Mouse (Mus musculus) midbrain, embryonic 13.5 days (tissue): ENCODE measurements around the gene Fam3b. TPM values are rescaled to one million over a fixed set of nuclear protein-coding genes. Genes with fewer than 3 reads are reported as not detected.

ENCODE experiments used
- ATAC-seq: fragments of 200-750 bp; cut with Nextera tagmentation; 2 replicates; pipeline ENCODE4 v1.8.0; 2017; ENCODE audit warnings: mild to moderate bottlenecking, moderate TSS enrichment, moderate library complexity
- H3K27ac ChIP-seq: fragments of 300-500 bp; sonication (generic); 2 replicates; pipeline ENCODE4 v1.5.1; 2015; ENCODE audit warnings: inconsistent platforms, mild to moderate bottlenecking, moderate library complexity
- H3K27me3 ChIP-seq: fragments of 300-500 bp; sonication (generic); 2 replicates; pipeline ENCODE4 v1.6.1; 2015; ENCODE audit warnings: mild to moderate bottlenecking, inconsistent platforms
- H3K36me3 ChIP-seq: fragments of 300-500 bp; sonication (generic); 2 replicates; pipeline ENCODE4 v1.6.1; 2015; ENCODE audit warnings: mild to moderate bottlenecking, inconsistent platforms
- H3K4me1 ChIP-seq: fragments of 300-500 bp; sonication (generic); replicated peaks from 2 replicates; pipeline ENCODE4 v1.6.1; 2015; ENCODE audit warnings: inconsistent platforms
- H3K4me2 ChIP-seq: fragments of 300-500 bp; sonication (generic); replicated peaks from 2 replicates; pipeline ENCODE4 v1.6.1; 2015; ENCODE audit warnings: moderate library complexity, mild to moderate bottlenecking, inconsistent platforms
- H3K4me3 ChIP-seq: fragments of 300-500 bp; sonication (generic); replicated peaks from 2 replicates; pipeline ENCODE4 v1.5.1; 2015; ENCODE audit warnings: mild to moderate bottlenecking, inconsistent platforms
- H3K9ac ChIP-seq: fragments of 300-500 bp; sonication (generic); replicated peaks from 2 replicates; pipeline ENCODE4 v1.6.1; 2015; ENCODE audit warnings: mild to moderate bottlenecking, inconsistent platforms
- H3K9me3 ChIP-seq: fragments of 300-500 bp; sonication (generic); 2 replicates; pipeline ENCODE4 v1.6.1; 2016; ENCODE audit warnings: mild to moderate bottlenecking, inconsistent platforms
- WGBS: fragments of 180-500 bp; shearing (Covaris S2); methylation state at CpG from one replicate; pipeline ENCODE4 v1.1.7; 2015; 5-methylcytosine and 5-hydroxymethylcytosine counted together
- polyA plus RNA-seq: library from polyadenylated mRNA; unstranded; fragments of >200 nt; fragmentation: Nextera tagmentation; extraction: Ambion mirVana; gene quantifications from 2 replicates; pipeline ENCODE4 v1.2.1, GENCODE M21; 2015

Gene Fam3b
- polyA plus RNA-seq, 1 experiment from 2014 or later, result not detected

DNA sequence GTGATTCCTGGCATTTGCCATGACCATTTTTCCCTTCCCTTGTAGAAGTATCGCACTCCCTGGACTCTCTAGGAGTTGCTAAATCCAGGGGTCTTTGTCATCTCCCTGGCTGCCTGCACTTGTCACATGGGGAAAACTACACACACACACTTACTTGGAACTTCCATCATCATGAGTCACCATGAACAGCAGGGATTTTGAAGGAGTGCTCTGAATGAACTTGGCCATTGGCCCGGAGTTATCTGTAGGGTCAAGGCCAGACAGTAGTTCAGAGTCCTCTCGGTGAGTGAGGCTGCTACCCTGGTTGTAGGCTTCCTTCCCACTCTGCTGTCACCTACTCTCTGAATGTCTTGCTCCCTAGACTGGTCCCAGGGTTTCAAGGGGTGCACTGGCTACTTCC is 39.0 kb downstream of the Fam3b start:
- Histone ChIP-seq H3K9me3 (no peaks in the 10 kb centered on the region), H3K4me1 (no peaks in the 10 kb centered on the region)
- WGBS, result 92% methylated on average over 3 of the region's 3 CpGs

DNA sequence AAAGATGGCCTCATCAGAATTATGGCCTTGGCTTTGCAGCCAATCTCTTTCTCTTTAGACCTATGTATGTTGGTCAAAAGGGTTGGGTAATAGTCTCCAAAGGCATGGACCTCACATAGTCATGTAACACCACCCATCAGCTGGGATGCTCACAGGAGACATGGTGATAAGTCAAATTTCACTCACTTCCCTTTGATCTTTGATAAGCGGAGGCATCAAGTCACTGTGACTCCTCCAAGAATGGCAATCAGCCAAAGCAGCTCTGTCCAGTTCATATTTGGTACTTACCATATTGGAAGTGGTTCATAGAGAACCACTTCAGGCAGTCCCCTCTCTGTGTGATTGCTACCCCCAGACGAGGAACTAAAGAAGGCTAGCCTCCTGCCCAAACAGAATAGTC is 39.9 kb downstream of the Fam3b start:
- no peaks in the 10 kb centered on the region for H3K36me3 ChIP-seq
- H3K9me3 ChIP-seq, result no peaks in the 10 kb centered on the region
- no peaks in the 10 kb centered on the region for H3K4me1 ChIP-seq
- no peaks in the 10 kb centered on the region for H3K27me3 ChIP-seq
- no peak for ATAC-seq
- H3K9ac ChIP-seq, result no peak overlapping the region
- WGBS, result 91% methylated on average over 2 of the region's 2 CpGs
- no peak overlapping the region for H3K27ac ChIP-seq
- no peak overlapping the region for H3K4me3 ChIP-seq
- no peak overlapping the region for H3K4me2 ChIP-seq

More for the DNA sequence above, 39.0 kb downstream of the Fam3b start:
- no peak for ATAC-seq
- H3K27me3 ChIP-seq, result no peaks in the 10 kb centered on the region
- no peaks in the 10 kb centered on the region for H3K36me3 ChIP-seq
- H3K9ac ChIP-seq, result no peak overlapping the region
- no peak overlapping the region for H3K4me2 ChIP-seq
- no peak overlapping the region for H3K27ac ChIP-seq
- H3K4me3 ChIP-seq, result no peak overlapping the region

DNA sequence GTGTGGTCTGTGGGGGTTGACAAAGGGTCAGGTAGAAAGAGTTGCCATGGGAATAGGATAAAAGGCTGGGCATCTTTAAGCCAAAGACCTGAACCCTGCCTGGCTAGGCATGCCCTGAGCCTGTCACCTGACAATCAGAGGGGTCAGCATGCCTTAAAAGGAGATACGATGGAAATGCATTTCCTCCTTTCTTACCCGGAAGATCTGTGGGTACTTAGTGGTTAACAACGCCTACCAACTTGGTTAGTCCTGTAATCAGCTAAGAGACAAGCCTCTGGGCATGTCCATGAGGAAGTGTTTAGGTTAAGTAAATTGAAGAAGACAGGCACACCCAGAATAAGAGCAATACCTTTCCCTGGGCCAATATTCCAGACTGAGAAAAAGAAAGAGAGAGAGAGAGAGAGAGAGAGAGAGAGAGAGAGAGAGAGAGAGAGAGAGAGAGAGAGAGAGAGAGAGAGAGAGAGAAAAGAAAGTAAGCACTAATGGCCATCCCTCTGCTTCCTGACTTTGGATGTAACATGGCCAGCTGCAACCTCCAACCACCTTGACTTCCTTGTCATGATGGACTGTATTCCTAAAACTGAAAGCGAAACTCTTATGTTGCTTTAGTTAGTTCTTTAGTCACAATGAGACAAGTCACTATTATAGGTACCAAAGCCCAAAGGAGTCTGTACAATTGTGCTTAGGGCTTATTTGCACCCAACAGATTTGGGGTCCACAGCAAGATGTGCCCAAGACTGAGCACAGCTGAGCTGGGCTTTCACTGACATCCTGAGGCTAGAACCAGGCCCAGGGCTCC is 46.4 kb downstream of the Fam3b start:
- no peak overlapping the region for H3K9ac ChIP-seq

DNA sequence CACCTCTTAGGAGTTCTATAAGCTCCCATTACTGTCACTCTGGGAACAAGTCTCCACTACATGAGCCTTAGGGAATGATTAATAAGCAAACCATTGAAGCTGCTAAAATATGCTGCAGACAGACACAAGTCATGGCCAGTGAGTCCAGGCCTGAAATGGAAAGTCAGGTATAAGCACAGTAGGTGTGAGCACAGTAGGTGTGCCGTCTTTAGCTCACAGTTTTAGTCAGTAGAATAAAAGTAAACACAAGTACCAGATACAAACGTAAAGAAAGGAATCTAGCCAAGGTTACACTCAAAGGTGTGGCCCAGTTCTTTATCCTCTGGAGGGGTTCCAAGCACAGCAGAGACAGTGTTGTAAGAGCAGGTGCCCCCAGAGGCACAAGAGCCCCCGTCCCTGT is 47.1 kb downstream of the Fam3b start:
- H3K9me3 ChIP-seq, result no peaks in the 10 kb centered on the region
- H3K9ac ChIP-seq, result no peak overlapping the region
- H3K4me3 ChIP-seq, result no peak overlapping the region
- no peaks in the 10 kb centered on the region for H3K36me3 ChIP-seq
- WGBS, result 85% methylated on average over 3 of the region's 3 CpGs
- H3K27me3 ChIP-seq, result no peaks in the 10 kb centered on the region
- peaks cover 3% of the 10 kb centered on the region; the same call in 1 of the 2 replicates for H3K4me1 ChIP-seq
- no peak overlapping the region for H3K4me2 ChIP-seq
- no peak overlapping the region for H3K27ac ChIP-seq
- no peak for ATAC-seq

More for the DNA sequence above, 46.4 kb downstream of the Fam3b start:
- H3K27ac ChIP-seq, result no peak overlapping the region
- H3K36me3 ChIP-seq, result no peaks in the 10 kb centered on the region
- ATAC-seq, result no peak
- no peaks in the 10 kb centered on the region for H3K27me3 ChIP-seq
- WGBS, result 73% methylated on average over 4 of the region's 4 CpGs
- H3K9me3 ChIP-seq, result no peaks in the 10 kb centered on the region
- no peak overlapping the region for H3K4me3 ChIP-seq
- no peak overlapping the region for H3K4me2 ChIP-seq
- H3K4me1 ChIP-seq, result no peaks in the 10 kb centered on the region

DNA sequence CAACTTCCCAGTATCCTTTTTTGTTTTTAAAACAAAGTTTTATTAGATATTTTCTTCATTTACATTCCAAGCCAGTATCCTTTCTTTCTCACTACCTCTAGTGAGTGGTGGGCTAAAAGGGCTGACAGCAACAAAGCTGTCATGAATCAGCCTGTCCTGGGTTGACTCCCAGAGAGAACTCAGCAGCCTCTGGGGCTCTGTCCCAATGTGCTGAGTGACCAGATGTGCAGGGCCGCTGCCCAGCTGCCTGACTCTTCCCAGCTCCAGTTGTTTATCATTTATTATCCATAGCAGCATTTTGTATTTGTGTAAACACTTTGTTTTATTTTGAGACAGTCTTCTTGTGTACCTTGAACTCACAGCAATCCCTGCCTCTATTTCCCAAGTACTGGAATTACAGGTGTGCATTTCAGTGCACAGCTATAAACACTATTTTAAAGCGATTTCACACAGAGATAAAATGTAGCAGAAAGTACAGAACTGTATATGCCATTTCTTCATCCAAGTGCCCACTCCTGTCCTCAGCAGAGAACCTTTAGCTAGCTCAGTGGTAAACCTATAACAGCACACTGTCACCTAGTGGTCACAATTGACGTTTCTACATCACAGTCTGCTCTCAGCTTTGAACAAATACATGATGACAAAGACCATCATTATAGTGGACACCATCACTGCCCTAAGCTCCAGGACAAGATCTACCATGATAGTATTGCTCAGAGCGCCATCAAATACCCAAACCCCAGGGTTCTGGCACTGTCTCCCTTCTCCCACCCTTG is 48.2 kb downstream of the Fam3b start:
- H3K9me3 ChIP-seq, result no peaks in the 10 kb centered on the region
- 57% methylated on average over 4 of the region's 4 CpGs for WGBS
- peaks cover 6% of the 10 kb centered on the region; the same call in 1 of the 2 replicates for H3K4me1 ChIP-seq
- H3K4me3 ChIP-seq, result no peak overlapping the region
- no peaks in the 10 kb centered on the region for H3K36me3 ChIP-seq
- H3K9ac ChIP-seq, result no peak overlapping the region
- H3K27ac ChIP-seq, result no peak overlapping the region
- H3K4me2 ChIP-seq, result no peak overlapping the region
- no peaks in the 10 kb centered on the region for H3K27me3 ChIP-seq
- ATAC-seq, result no peak

DNA sequence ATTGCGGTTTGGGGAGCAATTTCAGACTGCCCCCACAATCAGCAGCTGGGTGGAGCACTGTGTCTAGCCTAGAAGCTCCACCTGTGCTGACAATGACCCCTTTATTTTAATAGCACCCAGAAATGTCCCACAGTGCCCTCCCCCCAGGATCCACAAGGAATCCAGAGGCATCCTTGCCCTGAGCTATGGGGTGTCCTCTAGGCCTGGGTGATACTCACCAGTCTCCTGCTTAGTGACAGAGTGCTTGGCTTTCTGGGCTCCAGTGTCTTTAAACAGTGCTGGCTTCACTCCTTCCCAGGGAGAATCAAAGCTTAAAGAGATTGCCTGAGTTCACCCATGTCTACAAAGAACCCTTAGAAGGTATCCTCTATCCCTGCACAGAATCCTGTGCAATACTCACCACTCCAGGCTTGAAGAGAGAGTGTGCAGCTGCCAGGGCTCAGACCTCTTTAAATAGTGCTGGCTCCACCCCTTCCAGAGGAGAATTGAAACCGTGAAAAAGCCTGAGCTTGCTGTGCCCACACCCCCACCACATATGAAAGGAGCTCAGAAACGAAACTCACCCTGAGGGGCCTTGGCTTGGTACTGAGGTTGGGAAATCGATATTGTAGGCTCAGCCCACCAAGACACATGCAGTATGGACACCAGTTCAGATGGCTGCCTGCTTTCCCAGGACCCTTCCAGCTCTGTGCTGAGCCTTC is 52.0 kb downstream of the Fam3b start, which contains the start of gene Mx1:
Gene Mx1, minus strand, starts transcription at position 427 of the 701 bp plus-strand sequence.
- H3K4me1 ChIP-seq, result peaks cover 6% of the 10 kb centered on the region; the same call in 1 of the 2 replicates
- H3K4me3 ChIP-seq, result no peak within 1 kb of the TSS
- no peak within 1 kb of the TSS for H3K4me2 ChIP-seq
- 27% methylated on average over 4 of the region's 4 CpGs for WGBS
- H3K9ac ChIP-seq, result no peak within 1 kb of the TSS
- H3K9me3 ChIP-seq, result no peaks in the 10 kb centered on the region
- H3K27ac ChIP-seq, result no peak within 1 kb of the TSS
- no peaks in the 10 kb centered on the region for H3K36me3 ChIP-seq
- 0 out of 2 replicates have a peak, but pooled peaks have one; percentile 53 for ATAC-seq
- no peaks in the 10 kb centered on the region for H3K27me3 ChIP-seq

DNA sequence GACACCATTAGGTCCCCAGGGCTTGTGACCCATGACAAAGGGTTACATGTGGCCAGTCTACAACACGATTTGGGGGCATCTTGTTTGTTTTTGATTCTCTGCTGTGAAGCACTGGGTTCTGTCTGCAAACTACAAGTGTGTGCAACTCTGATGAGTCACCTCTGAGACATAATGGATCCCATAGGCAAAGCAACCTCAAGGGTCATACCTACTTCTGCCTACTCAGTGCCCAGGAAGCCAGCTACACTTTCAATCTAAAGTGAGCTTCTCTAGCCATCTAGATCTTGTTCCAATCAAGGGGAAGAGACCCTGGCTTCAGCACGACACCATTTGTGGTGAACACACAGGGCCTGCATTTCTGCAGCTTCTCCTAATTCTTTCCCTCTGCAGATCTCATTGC is 53.3 kb downstream of the Fam3b start:
- no peak overlapping the region for H3K9ac ChIP-seq
- no peak for ATAC-seq
- 78% methylated on average over 2 of the region's 2 CpGs for WGBS

DNA sequence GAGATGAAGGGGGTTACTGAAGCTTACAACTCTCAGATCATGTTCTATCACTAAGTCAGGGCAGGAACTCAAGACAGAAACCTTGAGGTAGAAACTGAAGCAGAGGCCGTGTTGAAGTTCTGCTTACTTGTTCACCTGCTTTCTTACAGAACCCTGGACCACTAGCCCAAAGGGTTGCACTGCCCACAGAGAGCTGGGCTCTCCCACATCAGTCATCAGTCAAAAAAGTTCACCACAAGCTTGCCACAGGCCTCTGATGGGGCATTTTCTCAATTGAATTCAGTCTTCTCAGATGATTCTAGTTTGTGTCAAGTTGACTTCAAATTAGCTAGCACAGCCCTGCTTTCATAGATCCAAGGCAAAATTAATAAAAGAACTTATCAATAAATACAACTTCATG is 54.8 kb downstream of the Fam3b start:
- Histone ChIP-seq H3K9ac (no peak overlapping the region), H3K4me1 (peaks cover 6% of the 10 kb centered on the region; the same call in 1 of the 2 replicates), H3K36me3 (no peaks in the 10 kb centered on the region), H3K27ac (no peak overlapping the region), H3K27me3 (no peaks in the 10 kb centered on the region), H3K4me2 (no peak overlapping the region), H3K4me3 (no peak overlapping the region), H3K9me3 (no peaks in the 10 kb centered on the region)
- ATAC-seq, result no peak
- 88% methylated on average over 1 of the region's 1 CpGs for WGBS

More for the DNA sequence above, 53.3 kb downstream of the Fam3b start:
- Histone ChIP-seq H3K36me3 (no peaks in the 10 kb centered on the region), H3K27ac (no peak overlapping the region), H3K4me2 (no peak overlapping the region), H3K4me1 (peaks cover 6% of the 10 kb centered on the region; the same call in 1 of the 2 replicates), H3K4me3 (no peak overlapping the region), H3K9me3 (no peaks in the 10 kb centered on the region), H3K27me3 (no peaks in the 10 kb centered on the region)

DNA sequence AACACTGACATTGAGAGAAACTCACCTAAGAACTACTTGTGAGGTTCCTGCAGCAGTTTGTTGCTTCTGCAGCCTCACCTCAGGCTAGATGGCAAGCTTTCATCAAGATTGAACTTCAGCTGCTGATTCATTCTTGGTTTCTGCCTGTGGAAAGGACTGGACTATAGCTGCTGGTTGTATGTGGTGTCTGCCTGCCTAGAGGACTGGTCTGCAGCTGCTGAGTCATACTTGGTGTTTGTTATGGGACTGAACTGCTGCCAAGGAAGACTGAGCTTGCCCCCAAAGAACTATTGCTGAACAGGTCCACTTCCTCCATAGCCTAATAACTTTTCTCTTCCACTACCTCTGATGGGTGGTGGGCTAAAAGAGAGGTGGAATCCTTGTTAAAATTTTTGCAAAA is 67.2 kb downstream of the Fam3b start:
- H3K9me3 ChIP-seq, result no peaks in the 10 kb centered on the region
- no peak overlapping the region for H3K27ac ChIP-seq
- no peak for ATAC-seq
- H3K36me3 ChIP-seq, result no peaks in the 10 kb centered on the region
- no peak overlapping the region for H3K4me3 ChIP-seq
- no peak overlapping the region for H3K9ac ChIP-seq
- H3K4me1 ChIP-seq, result no peaks in the 10 kb centered on the region
- H3K27me3 ChIP-seq, result no peaks in the 10 kb centered on the region
- H3K4me2 ChIP-seq, result no peak overlapping the region

DNA sequence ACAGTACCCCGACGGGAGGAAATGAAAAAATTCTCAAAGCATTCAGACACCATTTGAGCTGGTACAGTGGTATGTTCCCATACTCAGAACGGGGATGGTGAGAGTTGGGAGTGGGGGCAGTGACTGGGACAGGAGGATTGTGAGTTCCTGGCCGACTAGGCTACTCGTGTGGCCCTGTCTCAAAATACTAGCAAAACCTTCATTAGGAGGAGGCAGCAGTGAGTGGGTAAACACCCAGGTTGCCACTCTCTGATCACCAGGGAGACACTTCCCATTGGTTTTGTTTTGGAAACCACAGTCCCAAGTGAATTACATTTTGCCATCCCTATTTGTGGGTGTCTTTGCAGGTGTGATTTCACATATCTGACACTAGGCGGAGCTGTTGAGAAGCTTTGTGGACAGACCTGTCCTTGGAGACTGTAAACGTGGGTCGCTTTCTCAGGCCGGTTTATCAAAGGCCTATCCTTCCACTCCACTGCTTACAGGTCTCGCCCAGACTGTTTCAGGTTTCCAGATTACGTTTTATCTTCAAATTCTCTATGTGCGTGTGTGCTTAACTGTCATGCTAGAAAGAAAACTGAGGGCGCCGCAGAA is 70.8 kb downstream of the Fam3b start:
- Histone ChIP-seq H3K9ac (no peak overlapping the region), H3K27ac (no peak overlapping the region), H3K4me3 (no peak overlapping the region), H3K4me2 (no peak overlapping the region), H3K36me3 (no peaks in the 10 kb centered on the region), H3K4me1 (no peaks in the 10 kb centered on the region), H3K9me3 (no peaks in the 10 kb centered on the region), H3K27me3 (no peaks in the 10 kb centered on the region)
- WGBS, result 53% methylated on average over 14 of the region's 14 CpGs
- ATAC-seq, result 0 out of 2 replicates have a peak, but pooled peaks have one; percentile 53

DNA sequence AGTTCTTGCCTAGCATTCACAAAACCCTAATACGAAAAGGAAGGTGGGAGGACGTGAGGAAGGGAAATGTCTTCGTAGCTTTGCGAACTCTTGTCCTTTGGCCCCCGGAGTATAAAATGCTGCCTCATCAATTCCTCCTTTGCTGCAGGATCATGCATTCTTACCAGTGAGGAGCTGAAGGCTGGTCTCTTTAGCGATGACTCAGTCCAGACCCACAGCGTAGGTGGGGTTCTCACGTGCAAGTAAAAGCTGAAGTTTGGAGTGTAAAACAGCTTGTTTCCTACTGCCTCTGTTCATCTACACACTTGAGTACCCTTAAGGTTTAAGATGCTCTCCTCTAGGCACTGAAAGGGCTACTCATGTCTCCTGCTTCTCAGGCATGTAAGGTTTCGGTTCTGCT is 72.6 kb downstream of the Fam3b start:
- H3K9me3 ChIP-seq, result no peaks in the 10 kb centered on the region
- ATAC-seq, result no peak
- no peak overlapping the region for H3K9ac ChIP-seq
- H3K4me1 ChIP-seq, result no peaks in the 10 kb centered on the region
- WGBS, result 91% methylated on average over 9 of the region's 9 CpGs
- no peak overlapping the region for H3K4me2 ChIP-seq
- no peak overlapping the region for H3K4me3 ChIP-seq
- no peaks in the 10 kb centered on the region for H3K27me3 ChIP-seq
- H3K36me3 ChIP-seq, result no peaks in the 10 kb centered on the region
- no peak overlapping the region for H3K27ac ChIP-seq
